Mouse (Mus musculus) hindbrain, embryonic 13.5 days (tissue): ENCODE measurements at regions not wholly inside any gene's neighbourhood (a gene's known extent, or its start where the extent isn't known, plus 50 kb on each side); places are given as distances from the start of the nearest gene placed in this dataset.

Experiments used
- ATAC-seq: fragments of 200-750 bp; cut with Nextera tagmentation; 2 replicates; pipeline ENCODE4 v1.8.0; 2017; ENCODE audit warnings: moderate TSS enrichment; ENCODE audit not compliant: low FRiP score
- H3K27ac ChIP-seq: fragments of 300-500 bp; sonication (generic); 2 replicates; pipeline ENCODE4 v1.5.1; 2015; ENCODE audit warnings: inconsistent platforms, mild to moderate bottlenecking, moderate library complexity
- H3K27me3 ChIP-seq: fragments of 300-500 bp; sonication (generic); 2 replicates; pipeline ENCODE4 v1.6.1; 2015; ENCODE audit warnings: mild to moderate bottlenecking, inconsistent platforms
- H3K36me3 ChIP-seq: fragments of 300-500 bp; sonication (generic); 2 replicates; pipeline ENCODE4 v1.6.1; 2015; ENCODE audit warnings: mild to moderate bottlenecking, inconsistent platforms
- H3K4me1 ChIP-seq: fragments of 300-500 bp; sonication (generic); replicated peaks from 2 replicates; pipeline ENCODE4 v1.6.1; 2015; ENCODE audit warnings: inconsistent platforms
- H3K4me2 ChIP-seq: fragments of 300-500 bp; sonication (generic); 2 replicates; pipeline ENCODE4 v1.6.1; 2015; ENCODE audit warnings: inconsistent platforms, mild to moderate bottlenecking, moderate library complexity
- H3K4me3 ChIP-seq: fragments of 300-500 bp; sonication (generic); 2 replicates; pipeline ENCODE4 v1.5.1; 2015; ENCODE audit warnings: mild to moderate bottlenecking, inconsistent platforms
- H3K9ac ChIP-seq: fragments of 300-500 bp; sonication (generic); 2 replicates; pipeline ENCODE4 v1.6.1; 2015; ENCODE audit warnings: mild to moderate bottlenecking, inconsistent platforms
- H3K9me3 ChIP-seq: fragments of 300-500 bp; sonication (generic); 2 replicates; pipeline ENCODE4 v1.6.1; 2016; ENCODE audit warnings: inconsistent platforms
- WGBS: fragments of 180-500 bp; shearing (Covaris S2); methylation state at CpG from one replicate; pipeline ENCODE4 v1.1.7; 2015; 5-methylcytosine and 5-hydroxymethylcytosine counted together

DNA sequence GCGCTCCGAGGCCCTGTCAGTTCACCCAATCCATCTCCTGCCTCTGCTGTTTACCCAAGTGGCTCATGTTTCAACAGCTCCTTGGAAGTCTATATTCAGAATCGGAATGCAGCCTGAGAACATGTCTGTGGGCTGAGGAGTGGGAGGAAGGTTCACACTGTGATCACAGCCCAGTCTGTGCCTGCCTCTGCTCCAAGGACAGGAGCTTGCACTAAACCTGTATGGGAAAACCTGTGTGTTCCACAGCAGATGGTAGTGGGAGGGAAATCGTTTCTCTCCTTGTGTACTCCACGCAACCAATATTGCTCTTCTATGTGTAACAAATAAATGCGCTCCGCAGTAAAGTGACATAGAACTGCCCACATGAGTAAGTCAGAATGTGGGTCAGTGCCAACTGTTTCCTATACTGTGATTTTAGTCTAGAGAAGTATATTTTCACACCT lies 514.0 kb upstream of the Epha7 start:
- H3K36me3 ChIP-seq: no peaks in the 10 kb centered on the region
- H3K9ac ChIP-seq: no peak overlapping the region
- H3K4me2 ChIP-seq: no peak overlapping the region
- ATAC-seq: peak; percentile 32; the same call in 1 of the 2 replicates
- WGBS: 57% methylated on average over 7 of the region's 7 CpGs
- H3K27ac ChIP-seq: no peak overlapping the region
- H3K27me3 ChIP-seq: no peaks in the 10 kb centered on the region
- no peaks in the 10 kb centered on the region for H3K9me3 ChIP-seq
- no peak overlapping the region for H3K4me3 ChIP-seq
- no peaks in the 10 kb centered on the region for H3K4me1 ChIP-seq

DNA sequence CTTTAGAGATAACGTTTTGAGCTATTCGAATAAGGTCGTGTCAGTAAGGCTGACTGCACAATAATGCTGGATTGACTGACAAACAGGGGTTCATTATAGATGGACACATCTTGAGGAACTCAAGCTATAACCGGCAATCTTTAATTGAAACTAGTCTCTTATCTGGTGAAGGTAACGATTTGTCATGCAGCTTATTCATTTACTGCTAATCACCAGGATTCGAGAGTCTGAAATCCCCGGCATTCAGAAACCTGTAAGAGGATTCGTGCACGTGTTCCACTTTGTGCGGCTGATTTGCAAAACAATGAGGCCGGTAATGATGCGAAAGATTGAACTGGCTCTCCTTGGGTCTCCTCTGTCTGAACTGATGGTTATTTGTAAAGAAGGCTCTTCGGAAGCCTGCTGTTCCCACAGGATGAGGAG lies 512.9 kb upstream of the Epha7 start:
- WGBS: 10% methylated on average over 13 of the region's 13 CpGs
- no peak overlapping the region for H3K27ac ChIP-seq
- H3K9me3 ChIP-seq: no peaks in the 10 kb centered on the region
- 0 out of 2 replicates have a peak overlapping the region, but pooled peaks have one; percentile 15 for H3K4me3 ChIP-seq
- H3K4me2 ChIP-seq: peak overlapping the region; percentile 48
- H3K9ac ChIP-seq: no peak overlapping the region
- H3K36me3 ChIP-seq: no peaks in the 10 kb centered on the region
- H3K4me1 ChIP-seq: no peaks in the 10 kb centered on the region
- H3K27me3 ChIP-seq: no peaks in the 10 kb centered on the region
- peak; percentile 49; the same call in 1 of the 2 replicates for ATAC-seq

DNA sequence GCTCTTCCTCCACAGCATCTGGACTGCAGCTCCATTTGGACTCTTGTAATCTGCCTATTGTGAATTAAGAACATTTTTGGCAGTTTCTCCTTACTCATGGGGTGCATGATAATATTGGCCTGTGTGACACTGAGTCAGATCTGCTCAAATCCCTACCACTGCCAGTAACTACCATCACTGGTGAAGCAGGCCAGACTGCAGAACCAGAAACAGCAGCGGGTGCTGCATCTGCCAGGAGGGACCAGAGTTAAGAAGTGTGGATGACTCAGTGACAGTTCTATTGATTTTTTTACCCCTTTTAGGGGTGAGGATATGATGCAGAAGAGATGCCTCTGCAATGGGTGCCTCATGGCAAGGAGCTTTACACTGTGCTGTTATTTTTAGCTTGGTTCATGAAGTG lies 511.2 kb upstream of the Epha7 start:
- 72% methylated on average over 1 of the region's 1 CpGs for WGBS
- Histone ChIP-seq H3K4me2 (no peak overlapping the region), H3K27ac (no peak overlapping the region), H3K36me3 (no peaks in the 10 kb centered on the region), H3K9ac (no peak overlapping the region), H3K9me3 (no peaks in the 10 kb centered on the region), H3K27me3 (no peaks in the 10 kb centered on the region), H3K4me1 (no peaks in the 10 kb centered on the region), H3K4me3 (no peak overlapping the region)
- no peak for ATAC-seq

DNA sequence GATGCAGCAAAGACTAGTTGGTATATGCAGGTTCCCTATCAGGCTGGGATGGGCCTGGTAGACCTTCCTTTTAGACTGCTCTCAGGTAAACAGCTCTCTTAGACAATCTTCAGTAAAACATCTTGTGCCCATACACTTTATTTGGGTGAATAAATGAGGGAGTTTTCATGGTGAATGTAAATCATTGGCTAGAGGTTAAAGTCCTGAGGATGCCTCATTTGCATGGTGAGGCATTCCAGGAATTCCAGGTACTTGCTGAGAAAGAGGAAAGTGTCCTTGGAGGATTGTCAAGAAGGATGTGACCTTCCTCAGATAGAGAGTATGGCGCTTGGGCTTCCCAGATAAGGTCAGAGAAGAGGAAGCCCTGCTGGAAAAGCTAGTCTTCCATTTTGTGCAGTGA lies 481.9 kb upstream of the Epha7 start:
- 97% methylated on average over 1 of the region's 1 CpGs for WGBS

DNA sequence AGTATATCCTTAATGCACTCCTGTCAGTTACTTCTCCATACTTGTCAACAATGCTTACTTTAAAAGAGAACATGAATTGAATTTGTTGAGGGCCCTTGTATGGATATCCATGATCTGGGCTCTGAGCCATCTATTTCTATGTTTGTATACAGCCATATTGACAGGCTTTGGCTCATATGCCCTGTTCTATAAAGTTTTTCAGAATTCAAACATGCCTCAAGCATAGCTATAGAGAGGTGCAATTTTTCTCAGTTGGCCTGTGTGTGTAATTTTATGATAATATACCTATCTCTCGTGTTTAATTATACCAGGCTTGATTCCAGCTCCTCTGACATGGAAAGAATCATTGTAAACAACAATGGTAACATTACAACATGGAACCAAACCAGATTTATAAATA lies 448.4 kb upstream of the Epha7 start:
- H3K4me2 ChIP-seq: no peak overlapping the region
- no peaks in the 10 kb centered on the region for H3K4me1 ChIP-seq
- no peak overlapping the region for H3K27ac ChIP-seq
- no peaks in the 10 kb centered on the region for H3K9me3 ChIP-seq
- WGBS: 72% methylated on average over 1 of the region's 1 CpGs
- no peak overlapping the region for H3K4me3 ChIP-seq
- no peak for ATAC-seq
- no peaks in the 10 kb centered on the region for H3K36me3 ChIP-seq
- no peaks in the 10 kb centered on the region for H3K27me3 ChIP-seq
- no peak overlapping the region for H3K9ac ChIP-seq

More for the DNA sequence above, 481.9 kb upstream of the Epha7 start:
- Histone ChIP-seq H3K4me3 (no peak overlapping the region), H3K4me2 (no peak overlapping the region), H3K27ac (no peak overlapping the region), H3K9ac (no peak overlapping the region), H3K36me3 (no peaks in the 10 kb centered on the region), H3K27me3 (no peaks in the 10 kb centered on the region), H3K4me1 (no peaks in the 10 kb centered on the region), H3K9me3 (no peaks in the 10 kb centered on the region)
- ATAC-seq: no peak

DNA sequence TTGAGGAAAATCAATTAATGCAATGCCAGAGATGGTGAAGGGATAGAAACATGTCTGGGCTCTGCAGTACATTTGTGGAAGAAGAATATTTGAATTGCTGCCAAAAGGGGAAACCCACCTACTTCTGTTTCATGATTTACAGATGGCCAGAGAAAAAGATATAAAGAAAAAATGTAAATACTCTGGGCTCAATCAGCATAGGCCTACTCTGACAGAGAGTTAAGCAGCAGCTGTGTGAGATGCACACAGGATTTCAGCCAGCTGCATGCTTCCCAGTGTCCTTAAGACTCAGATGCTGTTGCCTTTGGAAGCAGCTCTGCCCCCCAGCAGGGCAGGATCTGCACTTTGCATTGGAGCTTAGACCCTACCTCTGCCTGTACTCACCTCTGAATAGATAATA lies 435.8 kb upstream of the Epha7 start:
- Histone ChIP-seq H3K9ac (no peak overlapping the region), H3K27me3 (no peaks in the 10 kb centered on the region), H3K4me3 (no peak overlapping the region), H3K36me3 (no peaks in the 10 kb centered on the region), H3K27ac (no peak overlapping the region), H3K4me2 (no peak overlapping the region), H3K9me3 (no peaks in the 10 kb centered on the region), H3K4me1 (no peaks in the 10 kb centered on the region)
- ATAC-seq: no peak

DNA sequence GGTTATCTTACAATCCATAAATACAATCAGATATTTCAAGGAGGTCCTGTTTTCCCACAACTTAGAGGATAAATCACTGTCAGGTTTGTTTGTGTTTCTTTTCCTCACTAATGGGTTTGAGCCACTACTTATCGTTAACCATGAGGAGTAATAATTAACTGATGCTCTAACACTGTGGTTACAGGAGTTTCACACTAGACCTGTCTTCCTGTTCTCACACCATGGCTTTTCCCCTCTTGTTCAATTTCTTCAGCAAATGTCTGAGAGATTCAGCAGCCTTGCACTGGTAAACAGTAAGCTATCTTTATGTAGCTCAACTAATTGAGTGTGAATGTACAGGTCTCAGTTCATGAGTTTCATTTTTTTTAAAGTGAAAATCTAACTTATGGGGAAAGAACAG lies 434.3 kb upstream of the Epha7 start:
- no peak overlapping the region for H3K9ac ChIP-seq
- no peak overlapping the region for H3K27ac ChIP-seq
- H3K4me3 ChIP-seq: no peak overlapping the region
- no peaks in the 10 kb centered on the region for H3K36me3 ChIP-seq
- ATAC-seq: no peak
- H3K9me3 ChIP-seq: no peaks in the 10 kb centered on the region
- WGBS: 52% methylated on average over 1 of the region's 1 CpGs
- no peak overlapping the region for H3K4me2 ChIP-seq
- no peaks in the 10 kb centered on the region for H3K27me3 ChIP-seq
- no peaks in the 10 kb centered on the region for H3K4me1 ChIP-seq

DNA sequence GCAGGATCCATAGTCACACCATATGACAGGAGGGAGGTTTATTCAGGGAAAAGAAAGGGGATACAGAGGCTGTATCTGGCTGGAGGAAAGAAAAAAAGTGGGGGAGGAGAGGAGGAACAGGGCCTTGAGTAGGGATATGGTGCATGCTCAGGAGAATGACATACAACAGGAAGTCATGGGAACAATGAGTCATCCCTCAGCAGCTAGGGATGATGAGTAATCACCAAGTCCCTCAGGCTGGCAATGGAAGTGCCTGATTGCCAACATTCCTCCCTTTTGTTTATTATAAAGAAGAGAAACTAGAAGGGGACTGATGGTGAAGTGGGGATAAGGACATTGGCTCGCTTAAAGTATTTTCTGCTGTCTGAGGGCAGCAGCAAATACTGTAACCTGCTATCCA lies 388.6 kb upstream of the Epha7 start:
- no peak overlapping the region for H3K4me2 ChIP-seq
- H3K27me3 ChIP-seq: no peaks in the 10 kb centered on the region
- H3K36me3 ChIP-seq: no peaks in the 10 kb centered on the region
- H3K4me3 ChIP-seq: no peak overlapping the region
- WGBS: 72% methylated on average over 1 of the region's 1 CpGs
- no peak overlapping the region for H3K9ac ChIP-seq
- ATAC-seq: no peak
- H3K9me3 ChIP-seq: no peaks in the 10 kb centered on the region
- H3K4me1 ChIP-seq: no peaks in the 10 kb centered on the region
- no peak overlapping the region for H3K27ac ChIP-seq

DNA sequence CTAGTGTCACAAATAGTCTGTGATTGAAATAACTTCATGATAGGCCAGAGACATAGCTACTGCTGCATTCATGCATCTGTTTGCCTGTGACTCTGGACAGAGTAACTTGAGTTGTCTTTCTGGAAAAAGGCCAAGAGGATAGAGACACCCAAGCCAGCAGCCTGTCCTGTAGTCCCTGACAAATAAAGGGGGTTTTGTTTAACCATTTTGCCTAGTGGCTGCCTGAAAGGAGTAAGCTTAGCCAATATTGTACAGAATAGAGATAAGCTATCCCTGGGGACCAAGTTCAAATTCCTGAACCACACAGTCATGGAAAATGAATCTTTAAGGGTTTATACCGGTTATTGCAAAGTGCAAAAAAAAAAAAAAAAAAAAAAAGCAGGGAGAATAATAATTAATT lies 372.8 kb upstream of the Epha7 start:
- H3K36me3 ChIP-seq: no peaks in the 10 kb centered on the region
- H3K4me1 ChIP-seq: no peaks in the 10 kb centered on the region
- H3K27ac ChIP-seq: no peak overlapping the region
- no peak overlapping the region for H3K4me2 ChIP-seq
- H3K27me3 ChIP-seq: no peaks in the 10 kb centered on the region
- no peak overlapping the region for H3K4me3 ChIP-seq
- H3K9me3 ChIP-seq: no peaks in the 10 kb centered on the region
- 55% methylated on average over 1 of the region's 1 CpGs for WGBS
- no peak for ATAC-seq
- H3K9ac ChIP-seq: no peak overlapping the region

DNA sequence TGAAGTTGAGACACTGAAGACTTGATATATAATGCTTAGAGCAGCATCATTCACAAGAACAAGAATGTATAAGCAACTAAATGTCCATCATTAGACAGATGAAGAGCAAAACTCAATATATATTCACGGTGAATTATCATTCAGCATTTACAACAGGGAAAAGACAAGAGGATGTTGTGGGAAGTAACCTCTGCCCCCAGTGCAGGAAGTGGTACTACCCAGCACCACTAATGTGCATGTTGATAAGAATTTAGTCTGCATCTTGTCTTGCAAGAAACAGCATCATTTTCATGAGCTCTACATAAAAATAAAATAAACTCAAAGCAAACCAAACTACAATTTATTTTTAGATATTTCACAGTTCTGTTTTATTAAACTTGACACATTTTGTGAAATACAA lies 359.8 kb upstream of the Epha7 start:
- ATAC-seq: no peak
- Histone ChIP-seq H3K36me3 (no peaks in the 10 kb centered on the region), H3K9ac (no peak overlapping the region), H3K4me1 (no peaks in the 10 kb centered on the region), H3K9me3 (no peaks in the 10 kb centered on the region), H3K27me3 (no peaks in the 10 kb centered on the region), H3K4me3 (no peak overlapping the region), H3K27ac (no peak overlapping the region), H3K4me2 (no peak overlapping the region)
- 86% methylated on average over 1 of the region's 1 CpGs for WGBS

DNA sequence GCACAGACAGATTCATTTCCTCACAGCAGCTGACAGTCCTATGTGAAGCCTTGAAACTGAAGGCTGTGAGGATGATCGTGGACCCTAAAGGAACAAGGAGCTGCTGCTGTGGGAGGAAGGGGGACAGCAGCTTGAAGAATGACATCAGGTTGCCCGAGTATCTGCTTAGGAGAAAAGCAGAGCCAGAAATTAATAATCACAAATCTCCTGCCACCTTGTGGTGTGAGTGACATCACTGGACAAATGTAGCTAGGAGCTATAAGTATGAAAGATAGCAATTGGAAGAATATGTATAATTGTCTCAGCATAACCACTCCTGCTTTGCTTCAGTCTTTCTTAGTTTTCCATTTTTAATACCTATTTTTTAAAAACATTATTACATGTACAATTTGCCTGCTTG lies 356.6 kb upstream of the Epha7 start:
- H3K9ac ChIP-seq: no peak overlapping the region
- WGBS: 42% methylated on average over 2 of the region's 2 CpGs
- no peaks in the 10 kb centered on the region for H3K9me3 ChIP-seq
- H3K27me3 ChIP-seq: no peaks in the 10 kb centered on the region
- no peaks in the 10 kb centered on the region for H3K4me1 ChIP-seq
- no peak overlapping the region for H3K4me2 ChIP-seq
- H3K36me3 ChIP-seq: no peaks in the 10 kb centered on the region
- no peak for ATAC-seq
- H3K4me3 ChIP-seq: no peak overlapping the region
- no peak overlapping the region for H3K27ac ChIP-seq
